15 mouse cellular contexts compared by ENCODE assay signal in the genomic region with DNA sequence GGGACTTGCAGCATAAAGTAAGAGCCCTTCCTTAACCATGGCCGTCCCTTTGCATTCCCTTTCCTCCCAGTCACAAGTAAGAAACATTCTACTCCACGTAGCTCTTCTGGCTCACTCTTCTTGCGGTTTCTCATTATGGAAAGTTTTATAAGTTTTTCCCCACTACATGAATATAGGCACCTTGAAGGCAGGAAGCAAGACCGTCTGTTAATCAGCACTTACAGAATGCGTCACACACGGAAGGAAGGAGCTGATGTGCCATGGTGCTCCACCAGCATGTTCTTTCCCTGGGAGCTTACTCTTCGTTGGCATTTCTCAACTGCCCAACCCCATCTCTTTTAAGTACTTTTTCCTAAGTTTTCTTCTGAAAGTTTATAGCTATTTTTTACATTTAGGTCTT. TPM values are rescaled to one million over a fixed set of nuclear protein-coding genes. Genes with fewer than 3 reads are reported as not detected.
DNase-seq lines count a peak whose midpoint lies in the region; ATAC-seq lines count a peak whose summit lies in the region.
"Had no signal": no experiment of that assay in that cellular context is flagged by ENCODE, and none has a peak within 500 bp of the region (broad histone marks: within the 10 kb centered on the region; RNA-seq: fewer than 3 reads in every experiment).

No protein-coding gene starts in this region.

- no peaks in the 10 kb centered on the region for H3K27me3 ChIP-seq in liver, embryonic 11.5 days (replicated peaks; ENCODE audit: control insufficient read depth, insufficient read depth, low read length)
- no peaks in the 10 kb centered on the region for H3K27me3 ChIP-seq in midbrain, embryonic 15.5 days (replicated peaks)
- H3K27me3 ChIP-seq: neural tube, embryonic 13.5 days had no signal

- ATAC-seq in liver, embryonic 11.5 days (replicated peaks; ENCODE audit: low FRiP score): peak; percentile 62; the same call in 1 of the 2 replicates
- ATAC-seq in hematopoietic stem cell, adult 5-6 weeks (replicated peaks in 1 of 2; ENCODE audit: insufficient read depth in 1 of 2, low FRiP score in 2 of 2, low TSS enrichment in 1 of 2, low read depth in 1 of 2, poor library complexity in 2 of 2, severe bottlenecking in 2 of 2): peak; percentile 75 to 82
- ATAC-seq in megakaryocyte-erythroid progenitor cell, adult 5-6 weeks (replicated peaks; ENCODE audit: low FRiP score, low TSS enrichment, poor library complexity, severe bottlenecking): peak; percentile 74; the same call in 1 of the 2 replicates
- no peak for ATAC-seq in midbrain, embryonic 15.5 days (replicated peaks)
- ATAC-seq: intestine, embryonic 16.5 days had no signal

- no peaks in the 10 kb centered on the region for H3K9me3 ChIP-seq in liver, embryonic 11.5 days (ENCODE audit: control insufficient read depth, low read length)
- no peaks in the 10 kb centered on the region; the same call in 1 of the 2 replicates for H3K9me3 ChIP-seq in midbrain, embryonic 15.5 days
- H3K9me3 ChIP-seq: neural tube, embryonic 13.5 days had no signal

- H3K9ac ChIP-seq in liver, embryonic 11.5 days (ENCODE audit: low read depth, low read length): no peak overlapping the region
- H3K9ac ChIP-seq in midbrain, embryonic 15.5 days: no peak overlapping the region
- H3K9ac ChIP-seq: neural tube, embryonic 13.5 days had no signal

- no peak overlapping the region; the same call in 1 of the 2 replicates for H3K27ac ChIP-seq in liver, embryonic 11.5 days (ENCODE audit: low read depth, low read length)
- no peak overlapping the region for H3K27ac ChIP-seq in midbrain, embryonic 15.5 days
- H3K27ac ChIP-seq: neural tube, embryonic 13.5 days had no signal

- H3K4me3 ChIP-seq in liver, embryonic 11.5 days (ENCODE audit: low read depth, low read length): no peak overlapping the region
- H3K4me3 ChIP-seq in midbrain, embryonic 15.5 days: no peak overlapping the region
- H3K4me3 ChIP-seq: neural tube, embryonic 13.5 days had no signal

- 45% methylated on average over 7 of the region's 7 CpGs for WGBS in liver, embryonic 11.5 days
- WGBS in midbrain, embryonic 15.5 days: 91% methylated on average over 7 of the region's 7 CpGs

- H3K36me3 ChIP-seq in liver, embryonic 11.5 days (ENCODE audit: control insufficient read depth, insufficient read depth, low read length): no peaks in the 10 kb centered on the region; the same call in 1 of the 2 replicates
- peaks cover 3% of the 10 kb centered on the region; the same call in 1 of the 2 replicates for H3K36me3 ChIP-seq in midbrain, embryonic 15.5 days (replicated peaks)

- no peak for DNase-seq in liver, embryonic 11.5 days (ENCODE audit: low spot score)
- DNase-seq in liver: no peak
- DNase-seq in T-cell, adult 2 months (ENCODE audit: low spot score): peak; percentile 6
- no peak for DNase-seq in embryo, embryonic 10.5 days (ENCODE audit: low spot score)
- no peak for DNase-seq in layer of hippocampus, adult 18-20 months (ENCODE audit: low spot score in 2 of 2)
- DNase-seq: adrenal gland, postnatal 25 days; gastrocnemius, postnatal 36 days; kidney, postnatal 4 days; lung, postnatal 36 days; thymus, postnatal 25 days had no signal

- H3K4me2 ChIP-seq in liver, embryonic 11.5 days: peak overlapping the region; percentile 12; the same call in 1 of the 2 replicates
- H3K4me2 ChIP-seq in midbrain, embryonic 15.5 days: no peak overlapping the region
- H3K4me2 ChIP-seq: neural tube, embryonic 13.5 days had no signal

- 0 out of 2 replicates have a peak, but pooled peaks cover 6% of the 10 kb centered on the region for H3K4me1 ChIP-seq in liver, embryonic 11.5 days (replicated peaks; ENCODE audit: control insufficient read depth, insufficient read depth, low read length)
- H3K4me1 ChIP-seq in midbrain, embryonic 15.5 days: no peaks in the 10 kb centered on the region

RNA-seq across cellular contexts. Expression of gene Bbip1, which starts 27.5 kb away (rescaled TPM):
- 95.9 and 103 TPM in 2 replicates for polyA plus RNA-seq in liver, embryonic 11.5 days (2014; fragmentation: Nextera tagmentation; extraction: Ambion mirVana)
- total RNA-seq in hematopoietic stem cell, adult 5-6 weeks (2017): 43.6 and 47.7 TPM in 2 replicates
- total RNA-seq in megakaryocyte-erythroid progenitor cell, adult 5-6 weeks (2014; fragmentation: Nextera tagmentation): 75.9 and 108 TPM in 2 replicates
- 29.9 and 48.3 TPM in 2 replicates for total RNA-seq in megakaryocyte-erythroid progenitor cell, adult 5-6 weeks (2017)
- 116 and 123 TPM in 2 replicates for polyA plus RNA-seq in midbrain, embryonic 15.5 days (2015; fragmentation: Nextera tagmentation; extraction: Ambion mirVana)
- total RNA-seq in layer of hippocampus, adult 18-20 months (2021): 10 to 100 TPM; 46.4 to 49.1 TPM

RNA-seq across cellular contexts. Expression of gene Shoc2, which starts 27.8 kb away (rescaled TPM):
- polyA plus RNA-seq in liver, embryonic 11.5 days (2014; fragmentation: Nextera tagmentation; extraction: Ambion mirVana): 48.6 and 53.8 TPM in 2 replicates
- 61.1 and 63.8 TPM in 2 replicates for total RNA-seq in hematopoietic stem cell, adult 5-6 weeks (2017)
- total RNA-seq in megakaryocyte-erythroid progenitor cell, adult 5-6 weeks (2014; fragmentation: Nextera tagmentation): 36.7 and 42.0 TPM in 2 replicates
- 62.5 and 66.8 TPM in 2 replicates for total RNA-seq in megakaryocyte-erythroid progenitor cell, adult 5-6 weeks (2017)
- polyA plus RNA-seq in midbrain, embryonic 15.5 days (2015; fragmentation: Nextera tagmentation; extraction: Ambion mirVana): 56.9 and 60.6 TPM in 2 replicates
- 10 to 100 TPM; 46.3 to 51.5 TPM for total RNA-seq in layer of hippocampus, adult 18-20 months (2021)
